Mouse (Mus musculus): ENCODE data around the gene Krt20.

DNA sequence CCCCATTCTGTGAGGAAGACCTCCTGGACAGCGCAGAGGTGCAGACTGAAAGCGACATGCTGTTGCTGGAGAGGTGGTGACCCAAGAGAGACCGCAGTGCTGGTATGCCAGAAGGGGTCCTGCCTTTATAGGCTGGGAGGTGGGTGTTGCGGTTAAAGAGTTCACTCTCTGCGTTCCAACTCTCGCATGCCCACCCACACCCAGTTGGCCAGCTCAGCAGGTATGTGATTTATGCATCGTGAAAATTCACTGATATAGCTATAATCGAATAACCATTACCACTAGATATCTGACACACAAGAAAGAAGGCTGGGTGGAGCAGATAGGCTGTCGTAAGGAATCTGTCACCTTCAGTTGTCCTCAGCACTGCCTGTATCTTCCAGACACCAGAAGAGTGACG is 15.8 kb downstream of the Krt20 start, which contains the start of gene Krt12:
- TF ChIP-seq CTCF (IDR thresholded peaks at IDR 0.05; ENCODE audit: borderline replicate concordance, insufficient read depth, low read depth, low read length), result no peak
- no peak for TF ChIP-seq POLR2A (IDR thresholded peaks at IDR 0.05; ENCODE audit: borderline replicate concordance, insufficient read depth, low read length)
